Mouse (Mus musculus) cerebellum, postnatal 25 days (tissue): ENCODE data around the gene Dyrk2.
A peak's percentile ranks its signal among the peaks of the same experiment; 100 is the strongest.

Experiments used
- DNase-seq, 2 experiments: peaks; one replicate each; pipeline ENCODE4 v3.0.0; 2021; ENCODE audit warnings: mixed read lengths in 2 of 2

The Dyrk2 gene

DNA sequence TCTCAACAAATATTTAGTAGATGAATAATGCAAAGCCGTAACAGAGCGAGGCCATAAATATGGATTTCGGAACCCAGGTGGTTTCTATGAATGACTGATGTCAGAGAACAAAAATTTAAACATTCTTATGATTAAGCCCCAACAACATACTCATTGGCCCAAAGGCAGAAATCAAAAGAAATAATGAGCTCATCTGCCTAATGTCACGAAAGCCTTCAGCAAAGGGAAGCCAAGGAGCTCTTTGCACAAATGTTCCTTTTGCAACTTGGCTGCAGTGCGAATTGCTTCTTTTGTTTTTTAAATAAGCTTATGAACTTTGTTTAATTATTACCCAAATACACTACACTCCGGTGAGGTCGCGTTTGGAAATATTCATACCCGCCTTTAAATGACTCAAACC lies 29.4 kb downstream of the Dyrk2 start:
- DNase-seq: no peak

DNA sequence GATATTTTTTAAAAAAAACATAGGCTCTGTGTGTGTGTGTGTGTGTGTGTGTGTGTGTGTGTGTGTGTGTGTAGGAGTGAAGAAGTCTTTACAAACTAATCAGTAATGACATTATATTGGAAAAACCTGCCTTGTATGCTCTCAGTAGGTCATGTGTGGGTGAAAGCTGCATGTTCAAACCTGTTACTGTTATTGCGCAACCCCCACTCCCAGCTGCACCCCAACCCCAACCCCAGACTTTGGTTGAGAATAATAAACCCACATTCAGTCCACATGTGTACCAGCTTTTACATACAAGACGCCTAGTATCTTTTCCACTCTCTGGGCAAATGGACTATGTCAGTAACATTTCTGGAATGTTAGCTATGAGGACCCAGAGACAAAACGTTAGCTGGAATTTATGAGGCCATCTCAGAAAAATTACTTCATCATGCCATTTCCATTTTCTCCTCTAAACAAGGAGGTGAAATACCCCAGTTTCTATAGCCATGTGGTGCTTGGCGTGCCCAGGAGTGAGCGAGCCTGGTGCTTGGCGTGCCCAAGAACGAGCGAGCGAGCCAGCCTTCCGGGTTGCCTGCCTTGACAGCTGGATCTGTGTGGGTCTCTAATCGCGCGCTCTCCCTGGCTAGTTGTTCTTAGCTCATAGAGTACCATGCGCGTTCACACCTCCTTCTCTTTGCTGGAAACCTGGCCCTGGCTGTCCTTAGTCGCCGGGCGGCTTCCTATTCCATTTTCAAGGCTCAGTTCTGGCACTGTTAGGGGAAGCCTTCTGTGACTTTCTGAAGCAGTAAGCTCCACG lies 30.5 kb downstream of the Dyrk2 start:
- no peak for DNase-seq

DNA sequence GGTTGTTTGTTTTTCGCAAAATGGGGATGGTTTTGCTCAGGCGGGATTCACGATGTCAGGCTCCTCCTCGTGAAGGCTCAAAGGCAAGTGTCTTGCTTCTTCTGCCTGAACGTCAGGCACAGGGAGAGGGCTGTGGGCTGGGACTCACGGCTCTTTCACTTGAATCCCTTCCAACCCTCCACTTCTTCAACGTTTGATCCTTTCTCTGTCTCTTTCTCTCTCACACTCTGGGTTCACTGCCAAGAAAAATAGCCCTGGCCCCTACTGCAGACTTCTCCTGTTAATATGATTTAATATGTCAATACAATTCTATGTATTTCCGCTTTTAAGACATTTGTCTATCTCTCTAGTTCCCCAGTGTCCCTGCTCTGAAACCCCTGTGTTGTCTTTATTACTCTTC lies 32.4 kb downstream of the Dyrk2 start:
- no peak for DNase-seq

DNA sequence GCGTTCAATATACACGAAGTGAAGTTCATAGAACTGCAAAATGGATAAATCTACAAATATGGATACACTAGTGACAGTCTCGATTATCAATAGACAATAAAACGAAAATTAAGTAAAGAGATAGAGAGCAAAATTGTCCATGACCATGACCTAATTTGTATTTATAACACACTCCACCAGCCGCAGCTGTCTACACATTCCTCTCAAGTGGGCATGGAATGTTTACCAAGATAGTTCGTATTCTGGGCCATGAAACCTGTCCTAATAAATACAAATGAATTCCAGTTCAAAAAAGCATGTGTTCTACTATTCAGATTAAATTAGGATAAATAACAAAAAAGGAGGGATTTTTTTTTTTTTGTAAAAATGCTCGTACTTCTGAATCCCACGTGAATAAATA lies 38.8 kb downstream of the Dyrk2 start:
- DNase-seq: no peak

DNA sequence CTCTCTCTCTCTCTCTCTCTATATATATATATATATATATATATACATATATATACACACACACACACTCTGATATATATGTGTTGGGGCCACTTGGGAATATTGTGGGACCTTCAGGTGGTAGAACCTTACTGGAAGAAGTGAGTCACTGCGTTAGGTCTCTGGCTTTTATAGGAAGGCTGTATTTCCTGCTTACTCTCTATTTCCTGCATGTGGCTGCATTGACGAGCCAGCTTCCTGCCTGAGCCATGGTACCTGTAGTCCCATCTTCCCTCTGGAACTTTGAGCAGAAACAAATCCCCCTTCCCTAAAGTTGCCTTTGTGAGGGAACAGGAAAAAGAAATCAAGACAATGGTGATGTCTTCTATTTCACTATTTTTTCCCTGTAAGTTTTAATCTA lies 40.4 kb downstream of the Dyrk2 start:
- DNase-seq: no peak

DNA sequence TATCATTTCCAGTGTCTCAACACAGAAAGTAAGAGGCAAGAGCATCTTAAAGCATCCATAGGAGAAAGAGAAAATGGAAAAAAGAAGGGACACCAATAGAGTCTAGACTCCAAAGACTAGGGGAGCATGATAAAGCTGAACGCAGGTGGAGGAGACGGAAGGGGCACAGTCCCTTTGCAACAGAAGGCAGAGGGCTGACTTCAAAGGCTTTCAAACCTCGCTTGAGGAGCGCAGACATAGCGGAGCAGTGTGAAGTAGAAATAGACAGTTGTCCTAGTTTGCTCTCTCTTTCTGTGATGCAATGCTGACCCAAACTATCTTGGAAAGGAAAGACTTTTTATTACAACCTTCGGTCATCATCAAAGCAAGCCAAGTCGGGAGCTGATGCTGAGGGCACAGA lies 42.9 kb downstream of the Dyrk2 start:
- no peak for DNase-seq

DNA sequence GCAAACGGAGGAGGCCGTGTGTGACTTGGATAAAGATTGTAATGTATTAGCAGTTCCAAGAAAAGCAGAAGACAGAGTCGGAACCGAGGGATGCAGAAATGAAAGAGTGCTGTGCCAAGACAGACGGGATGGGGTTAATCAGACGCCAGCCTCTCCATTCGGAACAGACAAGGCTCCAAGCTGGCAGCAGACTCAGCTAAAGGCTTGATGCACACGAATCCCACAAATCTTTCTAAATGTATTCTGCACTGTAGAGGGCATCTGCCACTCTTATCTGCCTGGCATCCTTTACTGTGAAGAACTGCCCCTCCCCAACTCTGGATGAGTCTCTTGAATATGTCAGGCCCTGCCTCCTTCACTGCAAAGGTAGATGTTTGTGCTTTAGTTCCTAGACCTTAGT lies 45.2 kb downstream of the Dyrk2 start:
- DNase-seq: no peak

DNA sequence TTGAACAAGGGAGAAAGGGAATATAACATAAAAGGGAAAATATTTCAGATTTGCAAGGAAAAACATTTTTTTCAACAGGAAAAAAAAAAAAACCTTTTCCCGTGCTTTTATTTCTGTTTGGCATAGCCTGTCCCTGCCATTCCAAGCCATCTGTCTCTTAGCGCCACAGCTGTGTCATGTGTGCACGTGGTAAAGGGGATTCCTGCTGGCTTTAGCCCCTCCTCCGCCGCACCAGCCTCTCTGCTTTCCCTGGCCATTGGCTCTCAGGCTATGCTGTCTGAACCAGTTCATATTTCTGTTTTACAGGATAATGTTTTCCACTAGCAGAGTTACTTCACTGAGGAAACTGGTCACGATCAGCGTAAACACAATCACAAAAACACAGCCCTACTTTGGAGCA lies 49.1 kb downstream of the Dyrk2 start:
- peak; percentile 34 to 58 for DNase-seq

DNA sequence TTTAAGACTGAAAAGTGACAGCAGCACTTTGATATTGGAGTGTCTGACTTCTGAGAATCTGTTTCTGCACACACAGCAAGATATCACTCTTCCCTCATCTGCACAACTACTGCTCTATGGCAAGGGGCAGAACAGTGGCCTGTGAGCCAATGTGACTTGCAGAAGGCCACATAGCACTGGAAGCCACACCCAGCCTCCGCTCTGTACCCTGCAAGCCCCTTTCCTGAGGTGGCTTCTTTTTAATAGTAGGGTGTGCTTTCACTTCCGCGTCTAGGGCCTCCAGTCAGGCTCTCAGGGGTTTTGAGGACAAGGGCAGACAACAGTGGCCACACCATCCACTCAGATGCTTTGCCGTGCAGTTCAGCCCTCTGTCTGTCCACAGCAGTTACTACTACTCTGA lies 50.2 kb downstream of the Dyrk2 start:
- DNase-seq: no peak

DNA sequence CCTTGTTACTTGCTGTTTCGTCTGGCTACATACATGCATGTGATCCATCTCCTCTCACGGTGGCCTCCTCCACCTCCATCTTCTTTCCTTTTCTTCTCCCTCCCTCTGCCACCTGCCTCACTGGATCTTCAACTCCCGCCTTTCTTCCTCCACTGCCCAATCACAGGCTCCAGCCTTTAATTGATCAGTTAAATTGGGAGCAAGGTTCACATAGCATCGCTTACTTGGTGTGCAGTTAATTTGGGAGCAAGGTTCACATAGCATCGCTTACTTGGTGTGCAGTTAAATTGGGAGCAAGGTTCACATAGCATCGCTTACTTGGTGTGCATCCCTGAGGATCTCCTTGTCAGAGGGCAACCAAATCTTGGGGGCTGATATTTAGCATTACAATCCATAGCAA lies 52.9 kb downstream of the Dyrk2 start:
- no peak for DNase-seq

DNA sequence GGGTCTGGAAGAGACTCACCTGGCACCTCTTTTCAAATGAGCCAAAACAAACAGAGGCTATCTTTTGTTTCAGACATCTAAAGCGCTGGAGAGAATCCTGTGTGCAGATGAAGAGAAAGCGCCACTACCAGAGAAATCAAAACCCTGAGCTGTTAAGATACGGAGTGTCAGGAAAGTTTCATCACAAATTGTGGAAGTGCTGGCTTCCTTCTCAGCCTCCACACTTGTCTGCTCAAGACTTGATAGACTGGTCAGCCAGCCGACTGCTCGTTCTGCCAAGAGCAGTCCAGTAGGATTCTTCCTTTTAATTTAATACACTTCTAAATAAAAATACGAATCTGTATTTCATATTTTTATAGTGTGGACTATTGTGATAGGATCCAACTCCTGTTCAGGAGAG lies 58.1 kb downstream of the Dyrk2 start:
- no peak for DNase-seq

DNA sequence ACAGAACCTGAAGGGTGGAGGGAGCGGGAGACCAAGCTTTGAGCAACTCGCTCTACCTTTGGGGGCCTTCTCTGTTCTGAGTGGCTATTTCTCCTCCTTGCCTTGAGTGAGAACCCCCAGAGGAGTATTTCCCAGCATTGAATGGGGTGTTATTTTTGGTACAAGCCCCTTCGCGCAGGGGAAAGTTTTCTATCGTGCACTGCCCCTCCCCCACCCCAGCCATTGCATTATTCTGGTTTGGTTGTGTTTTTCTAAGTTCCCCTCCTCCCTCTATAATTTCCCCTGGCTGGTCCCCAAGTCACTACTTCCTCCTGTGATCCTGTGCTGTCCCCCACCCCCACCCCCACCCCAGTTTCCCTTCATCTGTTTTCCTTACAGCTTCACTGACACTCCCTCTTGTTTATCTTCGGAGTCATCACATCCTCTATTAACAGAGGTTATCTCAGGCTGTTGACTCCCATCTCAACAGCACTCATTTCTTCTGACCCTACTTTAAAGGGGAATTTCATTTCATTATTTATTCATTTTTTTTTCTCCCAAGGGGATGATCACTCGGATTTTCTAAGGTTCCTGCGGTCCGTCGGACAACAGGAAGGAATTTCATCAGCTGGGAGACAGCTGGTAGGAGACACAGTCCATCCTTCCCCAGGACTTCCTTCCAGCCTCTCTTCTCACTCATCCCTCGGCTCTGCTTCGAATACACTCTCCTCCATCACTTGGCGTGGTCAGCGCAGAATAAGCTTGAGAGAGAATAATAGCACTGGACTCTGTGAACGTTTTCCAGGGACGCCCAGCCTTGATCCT lies 58.9 kb downstream of the Dyrk2 start:
- no peak for DNase-seq
